Mouse (Mus musculus) bone marrow macrophage, adult 2 months (primary cell): ENCODE results near the gene Mid1.

Source experiments
- CTCF ChIP-seq: IDR thresholded peaks from 2 replicates; pipeline ENCODE4 v1.5.1; 2012; ENCODE audit warnings: low read depth, mild to moderate bottlenecking, low read length, moderate library complexity
- POLR2A ChIP-seq: IDR thresholded peaks from 2 replicates; pipeline ENCODE4 v1.6.1; 2012; ENCODE audit warnings: mild to moderate bottlenecking, low read depth, low read length, borderline replicate concordance

- no peak for TF ChIP-seq POLR2A
- no peak for TF ChIP-seq CTCF
Measured at GRCm38 (mm10) chrX:169826947-169827346, 141.9 kb downstream of the Mid1 start.
